Mouse (Mus musculus) c-Kit-positive CD71-positive TER-119-negative erythroid progenitor cells, embryonic 14.5 days (primary cell): Measurements from ENCODE around the gene Dpp9.

Source experiments
- DNase-seq: peaks from one replicate; pipeline ENCODE4 v3.0.0-alpha.2; 2013; ENCODE audit warnings: low read depth

The Dpp9 gene

DNA sequence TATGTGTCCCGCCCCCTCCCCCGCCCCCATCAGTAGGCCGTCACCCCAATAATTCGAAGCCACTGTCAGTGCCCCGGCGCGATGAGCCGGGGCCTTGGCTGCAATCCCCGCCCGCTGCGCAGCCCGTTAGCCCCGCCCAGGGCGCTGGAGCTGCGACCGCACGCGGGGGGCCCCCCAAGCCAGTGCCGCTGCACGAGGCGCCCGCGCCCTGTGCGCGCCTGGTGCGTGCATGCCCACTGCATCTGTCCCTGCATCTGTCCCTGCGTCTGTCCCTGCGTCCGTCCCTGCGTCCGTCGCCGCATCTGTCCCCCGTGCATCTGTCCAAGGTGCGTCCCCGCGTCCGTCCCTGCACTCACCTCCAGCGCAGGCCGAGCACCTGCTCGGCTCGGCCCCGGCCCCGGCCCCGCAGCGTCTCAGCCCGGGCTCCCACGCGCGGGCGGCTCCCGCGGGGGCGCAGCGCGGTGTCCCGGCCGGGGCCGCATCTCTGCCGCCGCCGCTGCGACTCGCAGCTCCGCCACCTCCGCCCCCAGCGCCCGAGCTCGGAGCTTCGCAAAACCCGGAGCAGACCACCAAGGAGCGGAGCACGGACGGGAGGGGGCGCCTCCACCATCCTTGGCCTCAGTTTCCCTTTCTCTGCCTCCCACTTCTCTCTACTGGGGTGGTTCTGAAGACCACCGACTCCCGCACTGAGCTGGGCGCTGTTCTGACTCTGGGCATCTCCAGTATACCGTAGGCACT is 78.7 kb downstream of the Dpp9 start, which contains the start of gene Sema6b:
TSS of gene Sema6b (minus strand) at position 486 of the 738 bp plus-strand sequence.
- no peak for DNase-seq

DNA sequence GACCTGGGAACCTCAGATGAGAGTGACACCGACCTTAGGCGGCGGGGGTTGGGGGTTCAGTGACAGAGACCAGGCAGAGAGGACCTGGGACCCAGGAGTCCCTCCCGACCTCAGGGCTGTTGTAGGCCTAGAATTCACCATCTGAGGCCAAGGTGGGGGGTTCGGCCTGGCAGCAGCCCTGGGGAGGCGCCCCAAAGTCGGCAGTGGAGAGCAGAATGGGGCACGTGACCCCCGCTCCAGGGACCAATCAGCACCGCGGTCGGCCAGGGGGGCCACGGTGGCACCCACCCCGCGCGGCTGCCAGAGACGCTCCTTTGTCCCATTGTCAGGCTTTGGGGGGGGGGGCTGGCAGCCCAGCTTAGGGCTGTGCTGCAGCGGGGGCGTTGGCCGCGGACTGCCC is 79.3 kb downstream of the Dpp9 start:
- DNase-seq = no peak

DNA sequence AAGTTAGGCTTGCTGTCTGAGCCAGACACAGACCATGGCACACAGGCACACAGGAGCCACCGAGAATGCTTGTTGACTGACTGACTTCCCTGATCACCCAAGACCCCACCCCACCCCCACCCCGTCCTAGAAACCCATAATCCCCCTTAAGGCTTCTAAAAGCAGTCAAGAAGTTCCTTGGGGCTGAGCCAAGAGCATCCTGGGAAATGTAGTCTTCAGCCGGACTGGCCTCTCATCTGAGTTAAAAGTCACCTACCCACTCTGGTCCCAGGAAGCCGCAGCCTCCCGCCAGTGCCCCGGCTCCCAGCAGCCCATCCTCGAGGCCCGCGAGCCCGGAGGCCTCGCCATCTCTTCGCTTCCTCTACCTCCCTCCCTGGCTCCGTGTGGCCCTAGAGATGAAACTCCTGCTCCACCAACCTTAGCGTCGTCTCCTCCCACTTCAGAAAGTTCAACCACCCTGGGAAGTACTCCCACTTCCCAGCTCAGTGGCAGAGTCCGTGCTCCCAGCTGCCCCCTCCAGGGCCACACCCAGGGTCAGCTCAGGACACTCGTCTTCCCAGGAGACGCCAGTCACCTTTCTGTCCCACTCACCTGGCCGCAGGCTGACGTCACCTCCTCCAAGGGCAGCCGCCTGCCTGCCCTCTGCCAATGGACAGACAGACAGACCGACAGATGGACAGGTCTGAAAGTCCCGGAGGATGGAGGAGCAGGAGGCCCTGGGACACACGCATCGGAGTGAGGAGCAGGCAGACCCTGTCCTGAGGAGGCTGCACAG is 80.7 kb downstream of the Dpp9 start:
- DNase-seq = no peak
